Mouse (Mus musculus) ES-E14 (cell line): ENCODE data around the gene Lpin3.

Source experiments
- CHD2 ChIP-seq: IDR thresholded peaks from 2 replicates; pipeline ENCODE4 v1.6.1; 2014; ENCODE audit warnings: mild to moderate bottlenecking, low read depth, low read length, inconsistent platforms
- HCFC1 ChIP-seq: IDR thresholded peaks from 2 replicates; pipeline ENCODE4 v1.6.1; 2012; ENCODE audit warnings: low read length, inconsistent platforms, borderline replicate concordance; ENCODE audit not compliant: insufficient read depth
- ZC3H11A ChIP-seq: IDR thresholded peaks from 2 replicates; pipeline ENCODE4 v1.6.1; 2012; ENCODE audit warnings: low read depth, mild to moderate bottlenecking, inconsistent platforms, low read length, borderline replicate concordance
- ZNF384 ChIP-seq: IDR thresholded peaks from 2 replicates; pipeline ENCODE4 v1.6.1; 2012; ENCODE audit warnings: low read depth, low read length, inconsistent platforms

DNA sequence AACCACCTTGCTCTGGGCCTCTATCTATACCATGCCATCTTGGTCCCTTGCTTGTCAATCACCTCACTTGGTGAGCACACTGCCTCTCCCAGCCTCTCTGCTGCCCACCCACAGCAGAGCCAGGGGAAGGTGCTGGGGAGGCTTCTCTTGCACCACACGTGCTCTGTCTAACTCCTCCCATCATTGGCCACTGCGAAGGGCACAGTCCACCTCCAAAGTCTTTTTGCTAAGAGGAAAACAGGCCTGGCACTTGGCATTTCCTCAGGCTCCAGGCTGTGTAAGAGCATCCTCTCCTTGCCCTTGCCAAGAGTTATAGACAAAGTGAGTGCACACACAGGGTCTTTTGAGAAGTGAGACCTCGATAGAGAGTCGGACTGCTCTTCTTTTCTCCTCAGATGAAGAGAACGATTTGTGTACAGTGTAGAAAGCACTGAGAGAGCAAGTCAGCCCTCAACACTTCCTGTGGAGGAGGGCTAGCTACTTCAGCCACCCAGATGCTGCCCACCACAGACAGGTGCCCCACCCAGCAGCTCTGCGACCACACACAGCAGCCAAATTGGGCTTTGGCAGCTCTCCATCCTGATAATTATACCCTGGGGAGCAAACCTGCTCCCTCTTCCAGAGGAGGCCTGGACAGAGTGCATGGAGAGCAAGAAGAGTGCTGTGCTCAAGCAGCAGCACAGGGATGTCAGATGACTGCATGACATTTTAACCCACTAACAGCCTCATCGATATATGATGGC lies 72.8 kb downstream of the Lpin3 start:
- TF ChIP-seq HCFC1, result no peak
- no peak for TF ChIP-seq CHD2
- TF ChIP-seq ZC3H11A, result no peak
- no peak for TF ChIP-seq ZNF384
